Mouse (Mus musculus): ENCODE measurements around the gene Kctd12.

DNA sequence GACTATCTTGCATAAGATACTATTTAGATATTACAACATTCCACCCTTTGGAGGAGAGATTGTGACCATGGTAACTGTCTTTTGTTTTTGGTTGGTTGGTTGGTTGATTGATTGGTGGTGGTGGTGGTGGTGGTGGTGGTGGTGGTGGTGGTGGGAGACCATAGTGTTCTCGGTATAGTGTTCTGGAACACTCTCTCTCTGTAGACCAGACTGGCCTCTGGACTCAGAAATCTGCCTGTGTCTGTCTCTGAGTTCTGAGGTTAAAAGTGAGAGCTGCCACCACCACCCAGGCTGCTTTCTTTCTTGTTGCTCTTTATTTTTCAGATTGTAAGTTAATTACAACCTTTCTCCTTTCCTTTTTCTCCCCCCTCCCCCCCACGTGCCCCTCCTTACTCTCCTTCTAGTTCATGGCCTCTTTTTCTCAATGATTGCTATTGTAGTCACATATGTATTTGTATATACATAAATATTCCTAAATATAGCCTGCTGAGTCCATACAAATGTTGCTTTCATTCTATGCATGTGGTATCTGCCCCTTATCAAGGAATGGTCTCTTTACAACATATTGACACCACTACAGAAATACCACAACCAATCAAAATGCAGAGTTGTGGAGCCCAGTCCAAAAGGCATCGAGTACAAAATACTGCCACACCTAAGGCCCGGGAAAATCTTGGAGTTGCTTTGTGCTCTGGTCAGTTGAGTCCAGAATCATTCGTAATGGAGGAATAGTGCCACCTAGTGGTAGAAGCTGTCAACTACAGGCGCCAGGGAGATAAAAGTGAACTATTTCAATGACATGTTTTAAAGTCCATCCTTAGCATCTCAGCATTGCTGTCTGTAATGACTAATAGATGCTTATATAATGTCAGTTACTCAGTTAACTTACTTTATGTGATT lies 12.5 kb upstream of the Kctd12 start:
- TF ChIP-seq CTCF (IDR thresholded peaks at IDR 0.05; ENCODE audit: insufficient read depth, low read depth, low read length) (no peak), POLR2A (IDR thresholded peaks at IDR 0.05; ENCODE audit: insufficient read depth, low read depth, low read length) (no peak)
